Mouse (Mus musculus): ENCODE results near the gene Ppp1r21.

Ppp1r21 gene

DNA sequence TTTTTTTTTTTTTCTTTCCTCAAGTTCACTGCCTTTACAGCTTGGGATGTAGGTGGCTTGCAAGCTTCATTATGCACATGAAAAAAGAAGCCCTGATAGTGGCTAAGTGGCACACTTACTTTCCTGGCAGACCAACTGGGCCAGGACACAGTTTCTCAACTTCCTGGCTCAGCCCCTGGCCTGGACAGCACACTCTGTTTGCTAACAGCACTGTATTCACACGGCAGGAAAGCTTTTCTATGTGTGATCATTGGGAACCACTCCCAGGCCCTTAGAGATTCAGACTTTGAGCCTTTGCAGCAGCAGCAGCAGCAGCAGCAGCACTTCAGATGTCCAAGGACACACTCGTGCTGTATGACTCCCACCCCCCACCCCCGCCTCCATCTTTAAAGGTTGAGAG, 84.3 kb downstream of the Ppp1r21 start:
- peak; percentile 59 for DNase-seq (ENCODE audit: low spot score)

DNA sequence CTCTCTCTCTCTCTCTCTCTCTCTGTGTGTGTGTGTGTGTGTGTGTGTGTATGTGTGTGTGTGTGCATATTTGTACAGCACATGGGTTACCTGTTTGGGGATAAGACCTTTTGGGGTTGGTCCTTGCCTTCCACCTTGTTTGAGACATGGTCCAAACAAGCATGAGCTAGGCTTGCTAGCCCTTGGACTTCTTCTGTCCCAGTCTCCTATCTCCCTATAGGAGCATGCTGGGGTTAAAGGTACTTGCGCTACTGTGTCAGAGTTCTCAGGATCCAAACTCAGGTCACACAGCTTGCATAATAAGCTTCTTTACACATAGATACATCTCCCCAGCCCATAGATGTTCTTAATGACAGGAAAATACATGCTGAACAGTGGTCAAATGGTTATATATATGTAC, 84.8 kb downstream of the Ppp1r21 start:
- no peak for DNase-seq (ENCODE audit: low spot score)

DNA sequence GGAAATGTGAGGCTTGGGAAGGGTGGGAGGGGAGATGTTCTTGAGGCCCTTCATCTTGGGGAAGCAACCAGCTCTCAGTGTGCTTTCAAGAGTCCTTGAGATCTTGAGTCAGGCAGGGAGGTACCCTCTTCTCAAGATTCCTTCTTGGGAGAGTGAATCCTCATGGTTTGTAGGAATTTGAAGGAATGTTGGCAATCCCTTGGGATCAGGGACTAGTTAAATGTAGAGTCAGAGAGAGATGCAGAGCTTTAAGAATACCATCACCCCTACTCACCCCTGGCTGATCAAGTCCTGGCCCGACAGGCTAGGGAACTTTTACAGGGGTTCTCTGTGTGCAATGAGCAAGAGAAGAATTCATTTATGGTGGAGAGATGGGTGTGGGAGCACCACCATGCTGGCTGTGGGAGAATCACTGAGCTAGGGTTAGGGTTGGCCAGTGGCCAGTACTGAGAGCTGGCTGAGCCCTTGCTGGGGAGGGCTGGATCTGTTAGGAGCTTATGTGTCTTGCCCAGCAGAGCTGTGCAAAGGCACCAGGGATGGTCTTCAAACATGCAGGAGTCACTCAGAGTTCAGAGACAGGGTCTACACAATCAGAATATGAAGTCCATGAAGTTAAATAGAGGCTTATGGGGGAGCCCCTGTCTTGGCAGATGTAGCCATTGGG, 85.7 kb downstream of the Ppp1r21 start:
- DNase-seq (ENCODE audit: low spot score), result no peak

DNA sequence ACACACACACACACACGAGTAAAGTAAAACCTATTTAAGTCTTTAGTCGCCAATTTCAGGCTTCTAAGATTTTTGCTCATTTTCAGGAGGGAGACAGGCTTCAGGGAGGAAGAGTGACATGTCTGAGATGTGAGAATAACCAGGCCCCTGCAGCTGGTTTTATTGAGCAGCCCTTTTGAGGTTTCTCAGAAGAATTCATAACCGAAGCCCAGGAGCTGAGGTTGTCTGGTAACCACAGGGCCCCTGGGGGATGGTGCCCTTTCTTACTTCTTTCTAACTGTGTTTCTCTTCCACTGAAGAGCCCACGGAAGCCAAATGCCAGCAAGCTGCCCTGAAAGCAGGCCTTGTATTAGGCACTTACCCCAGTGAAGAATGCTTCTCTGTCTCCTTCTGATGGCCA, 91.0 kb downstream of the Ppp1r21 start:
- DNase-seq (ENCODE audit: low spot score), result no peak

DNA sequence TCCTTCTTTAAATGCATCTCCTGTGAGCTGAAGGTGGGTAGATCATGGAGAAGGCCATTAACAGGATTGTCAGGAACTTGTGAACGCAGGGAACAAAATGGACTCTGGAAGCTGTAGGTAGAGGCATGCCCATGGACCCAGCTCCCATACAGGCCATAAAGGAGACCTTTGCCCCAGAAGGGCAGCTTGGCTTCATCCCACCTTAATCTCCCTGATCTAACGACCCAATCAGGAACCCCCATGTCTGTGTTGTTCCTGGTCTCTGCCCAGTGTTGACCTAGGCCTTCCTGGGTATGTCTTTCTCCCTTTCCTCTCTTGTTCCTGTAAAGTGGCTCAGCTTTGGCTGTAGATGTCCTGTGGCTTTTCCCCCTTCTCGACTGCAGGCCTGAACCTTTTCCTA, 91.5 kb downstream of the Ppp1r21 start:
- no peak for DNase-seq (ENCODE audit: low spot score)

DNA sequence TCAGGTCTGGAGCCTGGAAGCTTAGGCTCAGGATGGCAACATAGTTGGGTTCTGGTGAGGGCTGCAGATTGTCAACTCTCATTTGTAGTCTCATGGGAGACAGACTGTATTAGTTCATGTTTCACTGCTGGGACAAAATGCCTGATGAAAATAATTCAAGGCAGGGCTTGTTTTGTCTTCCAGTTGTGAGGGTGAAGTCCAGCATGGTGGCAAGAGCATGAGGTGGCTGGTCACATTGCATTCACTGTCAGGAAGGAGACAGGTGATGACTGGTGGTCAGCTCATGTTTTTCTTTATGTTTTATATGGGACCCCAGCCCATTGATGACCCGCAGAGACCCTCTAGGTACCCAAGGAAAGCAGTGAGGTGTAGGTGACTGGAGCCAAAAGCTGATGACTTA, 92.8 kb downstream of the Ppp1r21 start:
- DNase-seq (ENCODE audit: low spot score), result no peak

DNA sequence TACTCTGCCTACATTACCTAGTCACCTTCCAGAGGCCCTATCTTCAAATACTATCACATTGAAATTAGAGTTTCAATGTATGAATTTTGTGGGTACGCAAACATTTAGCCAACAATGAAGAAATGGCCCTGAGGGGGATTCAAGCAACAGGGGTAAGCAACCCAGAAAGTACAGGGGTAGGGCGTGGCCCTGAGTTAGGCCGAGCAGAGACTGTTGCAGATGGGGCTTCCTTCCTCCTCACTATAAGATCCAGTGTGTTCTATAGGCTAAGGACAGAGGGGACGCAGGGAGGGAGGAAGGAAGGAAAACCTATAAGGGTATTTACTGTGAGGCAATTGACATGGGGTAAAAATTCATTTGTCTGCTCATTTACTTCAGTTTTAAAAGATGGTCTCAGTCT, 94.5 kb downstream of the Ppp1r21 start:
- DNase-seq (ENCODE audit: low spot score), result no peak

DNA sequence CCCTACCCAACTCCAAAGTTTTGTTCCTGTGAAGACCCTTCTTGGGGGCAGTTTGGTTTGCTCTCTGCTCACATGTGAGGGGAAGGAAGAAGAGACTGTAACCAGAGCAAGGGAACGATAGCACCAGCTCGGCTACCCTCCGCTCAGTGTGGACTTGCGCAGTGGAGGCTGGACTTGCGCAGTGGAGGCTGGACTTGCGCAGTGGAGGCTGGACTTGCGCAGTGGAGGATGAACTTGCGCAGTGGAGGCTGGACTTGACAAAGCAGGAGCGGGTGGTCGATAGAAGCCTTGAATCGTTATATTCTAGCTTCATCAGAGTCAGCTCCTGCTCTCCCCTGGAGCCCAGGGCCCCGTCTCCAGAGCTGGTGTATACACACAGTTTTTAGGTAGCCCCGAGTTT, 95.4 kb downstream of the Ppp1r21 start:
- DNase-seq (ENCODE audit: low spot score), result no peak

DNA sequence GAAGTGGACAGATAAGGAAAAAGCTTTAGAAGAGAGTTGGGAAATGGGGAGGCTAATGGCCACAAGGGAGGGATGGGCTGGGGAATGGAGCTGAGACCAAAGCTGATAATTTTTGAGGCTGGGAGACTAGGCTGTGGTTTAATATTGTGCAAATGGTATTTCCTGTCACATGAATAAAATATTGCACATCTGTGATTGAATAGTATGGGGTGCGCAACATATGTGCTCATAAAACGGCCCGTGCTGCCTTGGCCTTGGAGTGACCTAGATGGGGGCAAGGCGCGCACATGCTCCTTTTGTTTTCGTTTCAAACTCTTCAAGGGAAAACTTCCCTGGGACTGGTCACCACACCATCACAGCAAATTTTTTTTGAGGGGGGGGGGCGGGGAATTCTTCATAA, 96.0 kb downstream of the Ppp1r21 start:
- no peak for DNase-seq (ENCODE audit: low spot score)

DNA sequence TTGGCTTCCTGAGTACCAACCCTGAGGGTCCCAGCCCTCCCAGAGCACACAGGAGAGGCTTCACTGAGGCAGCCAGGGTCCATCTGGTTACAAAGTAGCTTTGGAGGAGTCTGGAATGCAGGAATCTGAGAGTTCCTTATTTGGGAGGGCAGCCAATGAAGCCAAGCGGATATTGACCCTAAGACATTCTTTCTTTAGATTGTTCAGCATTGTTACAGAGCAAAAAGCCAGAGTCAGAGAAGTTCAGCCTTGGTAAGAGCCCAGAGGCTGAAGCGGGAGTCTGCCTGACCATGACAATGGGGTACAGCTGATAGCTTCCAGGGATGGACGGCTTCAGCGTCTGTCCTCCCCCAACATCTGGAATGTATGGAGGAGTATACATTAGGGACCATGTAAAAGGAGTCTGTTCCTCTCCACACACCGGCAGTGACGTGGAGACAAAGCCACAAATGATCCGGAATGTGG, 96.5 kb downstream of the Ppp1r21 start:
- no peak for DNase-seq (ENCODE audit: low spot score)

DNA sequence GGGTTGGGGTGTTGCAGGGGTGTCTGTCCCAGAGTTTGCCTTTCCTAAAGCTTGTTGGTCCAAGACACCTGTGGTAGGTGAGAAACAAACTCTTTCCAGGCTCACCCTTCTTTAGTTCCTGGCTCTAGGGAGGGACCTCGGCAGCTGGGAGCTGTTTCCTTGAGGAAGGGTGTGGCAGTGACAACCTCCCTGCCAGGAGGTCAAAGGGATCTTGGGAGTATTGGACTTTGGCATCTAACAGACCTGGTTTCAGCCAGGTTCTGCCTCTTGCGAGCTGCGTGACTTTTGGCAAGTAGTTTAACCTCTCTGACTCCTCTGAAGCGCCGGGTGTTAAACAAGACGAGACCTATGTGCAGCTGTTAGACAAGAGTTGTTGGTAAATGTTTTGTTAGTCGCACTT, 97.2 kb downstream of the Ppp1r21 start:
- DNase-seq (ENCODE audit: low spot score), result peak; percentile 38

DNA sequence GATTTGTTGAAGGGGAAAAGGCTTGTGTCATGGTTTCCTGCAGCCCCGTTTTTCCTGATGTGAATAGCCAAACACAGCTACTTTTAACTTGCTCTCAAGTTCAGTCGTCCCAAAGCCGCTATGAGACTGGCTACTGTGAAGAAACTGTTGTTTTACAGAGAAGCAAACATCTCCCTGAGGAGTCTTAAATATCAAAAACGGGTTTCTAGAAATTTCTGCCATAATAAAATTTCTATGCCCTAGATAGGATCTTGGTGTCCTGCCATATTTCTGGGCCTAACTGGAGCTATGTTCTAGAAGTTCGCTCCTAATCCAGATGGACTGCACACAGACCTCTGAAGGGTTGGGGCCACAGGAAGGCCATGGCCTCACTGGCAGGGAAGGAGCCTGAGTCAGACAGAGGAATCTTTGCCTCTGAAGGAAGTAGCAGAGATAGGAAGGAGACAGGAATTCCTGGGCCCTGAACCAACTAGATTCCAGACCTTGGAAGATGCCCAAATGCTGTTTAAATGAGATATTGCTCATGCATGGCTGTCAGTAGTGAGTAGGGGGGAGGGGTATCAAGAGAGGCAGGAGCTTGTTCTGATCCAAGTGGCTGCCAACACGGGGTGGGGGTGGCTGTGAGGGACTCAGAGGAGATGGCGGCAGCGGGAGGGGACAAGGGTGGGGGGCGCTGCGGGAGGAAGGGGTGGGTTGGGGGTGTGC, 98.9 kb downstream of the Ppp1r21 start:
- peak; percentile 92 for DNase-seq (ENCODE audit: low spot score)

DNA sequence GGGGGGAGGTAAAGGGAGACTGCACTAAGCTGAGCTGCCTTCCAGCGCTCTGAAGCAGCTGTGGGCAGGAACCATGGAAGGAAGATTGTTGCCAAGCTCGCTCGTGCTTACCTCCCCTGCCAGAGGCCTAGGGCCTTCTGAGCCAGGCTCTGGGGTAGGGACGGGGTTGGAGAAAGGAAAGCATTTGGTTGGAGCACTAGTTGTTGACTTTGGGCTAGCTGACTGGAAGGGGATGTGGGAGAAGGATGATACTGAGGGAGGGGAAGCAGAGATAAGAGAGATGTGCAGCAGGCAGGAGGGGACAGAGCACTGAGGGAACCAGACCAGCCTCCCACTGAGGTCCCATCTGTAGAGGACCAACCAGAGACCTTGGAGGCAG, 99.5 kb downstream of the Ppp1r21 start:
- DNase-seq (ENCODE audit: low spot score), result peak; percentile 51

DNA sequence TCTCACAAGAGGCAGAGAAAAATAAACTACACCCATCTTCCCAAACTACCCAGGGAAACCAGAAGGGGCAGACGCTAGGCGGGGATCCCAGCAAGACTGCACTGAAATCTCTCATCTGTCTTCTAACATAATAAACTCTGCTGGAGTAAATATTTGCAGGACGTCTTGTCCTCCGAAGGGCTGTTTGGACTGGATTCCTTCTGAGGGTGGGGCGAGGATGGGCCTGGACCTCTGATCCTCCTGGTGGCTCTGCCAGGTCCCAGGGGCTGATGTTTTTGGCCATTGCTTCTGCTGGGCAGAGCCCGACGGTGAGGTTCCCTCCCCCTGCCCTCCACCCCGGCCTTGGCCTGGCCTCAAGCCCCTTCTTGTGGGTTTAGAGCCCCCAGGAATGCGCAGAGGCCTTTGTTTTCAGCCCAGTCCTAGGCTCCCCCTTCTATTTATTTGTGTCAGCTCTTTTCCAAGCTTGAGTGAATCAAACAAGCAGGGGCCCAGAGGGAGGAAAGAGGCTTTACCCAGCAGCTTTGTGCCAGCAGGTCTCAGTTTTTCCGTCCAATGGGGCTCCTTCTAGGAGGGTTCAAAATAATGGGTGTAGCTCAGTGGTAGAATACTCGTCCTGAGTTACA, 100.1 kb downstream of the Ppp1r21 start:
- DNase-seq (ENCODE audit: low spot score), result peak; percentile 90

DNA sequence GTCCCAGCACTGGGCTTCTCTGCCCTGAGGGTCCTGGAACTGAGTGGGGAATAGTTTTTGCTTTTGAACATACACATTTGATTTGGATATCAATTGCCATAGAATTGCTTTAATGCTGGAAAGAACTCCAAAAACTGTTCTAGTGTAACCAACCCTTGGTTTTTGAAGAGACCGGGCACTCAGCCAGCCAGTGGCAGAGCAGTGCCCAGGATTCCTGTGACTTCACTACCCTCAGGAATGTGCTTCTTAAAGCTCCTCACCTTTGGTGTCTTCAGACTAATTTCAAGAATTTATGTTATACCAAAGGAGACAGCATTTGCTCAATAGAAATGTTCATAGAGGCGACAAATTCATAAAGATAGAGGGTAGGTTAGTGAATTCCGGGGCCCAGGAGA, 100.6 kb downstream of the Ppp1r21 start:
- peak; percentile 66 for DNase-seq (ENCODE audit: low spot score)

DNA sequence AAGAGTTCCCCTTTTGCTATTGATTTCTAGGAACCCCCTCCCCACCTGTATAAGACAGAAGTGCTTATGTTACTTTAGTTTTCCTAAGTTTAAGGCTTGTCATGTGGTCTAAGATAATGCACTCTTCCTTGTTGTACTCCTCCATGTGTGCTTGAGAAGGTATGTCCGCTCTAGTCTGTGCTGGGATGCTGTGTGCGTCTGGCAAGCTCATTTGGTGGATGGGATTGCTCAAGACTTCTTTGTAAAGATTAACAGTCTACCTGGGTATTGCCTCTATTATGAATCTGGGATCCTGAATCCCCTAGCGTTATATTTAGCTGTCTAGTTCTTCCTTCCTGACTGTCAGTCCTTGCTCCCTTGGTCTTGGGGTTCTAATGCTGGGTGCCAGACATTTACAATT, 102.7 kb downstream of the Ppp1r21 start:
- DNase-seq (ENCODE audit: low spot score), result no peak

DNA sequence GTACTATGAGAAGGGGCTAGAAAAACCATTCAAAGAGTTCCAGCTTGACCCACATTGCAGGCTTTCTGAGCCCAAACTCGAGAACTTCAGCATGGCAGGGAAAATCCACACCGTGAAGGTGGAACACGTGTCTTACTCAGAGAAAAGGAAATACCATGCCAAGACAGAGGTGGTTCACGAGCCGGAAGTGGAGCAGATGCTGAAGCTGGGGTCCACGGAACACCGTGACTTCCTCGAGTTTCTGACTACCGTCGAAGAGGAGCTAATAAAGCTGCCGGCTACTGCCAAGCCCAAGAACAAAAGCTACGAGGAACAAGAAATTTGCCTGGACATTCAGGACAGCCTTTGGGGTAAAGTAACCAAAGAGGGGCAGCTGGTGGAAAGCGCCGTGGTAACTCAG, 106.2 kb downstream of the Ppp1r21 start:
- no peak for DNase-seq (ENCODE audit: low spot score)

DNA sequence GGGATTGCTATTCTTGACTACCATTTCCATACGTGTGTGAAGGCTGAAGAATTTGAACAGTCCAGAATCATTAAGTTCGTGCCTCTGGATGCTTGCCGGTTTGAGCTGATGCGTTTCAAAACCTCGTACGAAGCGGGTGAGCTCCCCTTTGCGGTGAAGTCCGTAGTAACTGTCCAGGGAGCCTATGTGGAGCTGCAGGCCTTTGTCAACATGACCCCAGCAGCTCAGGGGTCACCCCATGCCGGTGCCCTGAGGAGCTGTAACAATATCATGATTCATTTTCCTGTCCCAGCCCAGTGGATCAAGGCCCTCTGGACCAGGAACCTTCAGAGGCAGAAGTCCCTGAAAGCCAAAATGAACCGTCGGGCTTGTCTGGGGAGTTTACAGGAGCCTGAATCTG, 106.7 kb downstream of the Ppp1r21 start:
- no peak for DNase-seq (ENCODE audit: low spot score)
